Mouse (Mus musculus) common myeloid progenitor, adult 5-6 weeks (primary cell): ENCODE results near the gene Nr5a1. TPM values are rescaled to one million over a fixed set of nuclear protein-coding genes. Genes with fewer than 3 reads are reported as not detected.
A peak's percentile ranks its signal among the peaks of the same experiment; 100 is the strongest.

Experiments used
- ATAC-seq: replicated peaks from 2 replicates; pipeline ENCODE4 v1.8.0; 2016; ENCODE audit warnings: low read depth, mild to moderate bottlenecking, moderate TSS enrichment, inconsistent platforms; ENCODE audit not compliant: poor library complexity, severe bottlenecking
- total RNA-seq: library from RNA; stranded (forward); fragments of 200-1000, 187-1606 nt; gene quantifications from 2 replicates; pipeline ENCODE4 v1.2.3, GENCODE M21; 2017

Gene Nr5a1
- total RNA-seq, 1 experiment from 2014 or later, result not detected

DNA sequence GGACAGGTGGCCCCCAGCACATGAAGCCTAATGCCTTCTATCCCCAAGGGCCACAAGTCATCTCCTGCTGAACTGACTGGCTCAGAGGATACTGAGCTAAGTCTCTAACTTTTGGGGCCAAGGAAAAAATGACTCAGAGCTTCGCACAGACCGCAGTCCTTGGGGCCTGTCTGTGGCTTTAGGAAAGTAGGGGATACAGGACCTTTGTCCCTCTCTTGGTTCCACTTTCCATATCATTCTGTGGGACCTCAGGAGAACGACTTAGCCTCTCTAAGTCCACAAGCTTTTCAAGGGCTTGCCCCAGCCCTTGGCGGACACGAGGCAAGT, 61.1 kb downstream of the Nr5a1 start:
- ATAC-seq, result no peak

GRCm38 (mm10) chr2:38652565-38653292, 61.6 kb downstream of the Nr5a1 start:
- no peak for ATAC-seq

DNA sequence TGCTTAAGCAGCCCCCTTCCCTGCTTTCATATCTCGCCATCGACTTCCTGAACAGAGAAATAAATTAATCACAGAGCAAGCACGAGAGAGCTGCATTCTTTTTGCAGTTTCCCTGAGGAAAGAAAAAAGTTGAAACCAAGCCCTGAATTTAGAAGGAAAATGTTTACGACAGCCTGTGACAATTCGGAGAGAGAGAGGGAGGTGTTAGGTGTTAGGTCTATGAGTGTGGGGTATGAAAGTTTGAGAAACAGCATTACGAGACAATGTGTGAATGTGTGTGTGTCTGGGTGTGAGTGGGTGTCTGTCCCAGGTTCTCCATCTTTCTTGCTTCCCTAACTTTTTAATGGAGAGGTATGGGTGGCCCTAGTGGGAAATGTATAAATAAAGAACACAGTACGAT, 62.2 kb downstream of the Nr5a1 start:
- ATAC-seq, result no peak

- no peak for ATAC-seq
Observed at GRCm38 (mm10) chr2:38650340-38650739, 64.0 kb downstream of the Nr5a1 start.

GRCm38 (mm10) chr2:38647661-38648060, 66.7 kb downstream of the Nr5a1 start:
- no peak for ATAC-seq

- ATAC-seq, result no peak
Observed at GRCm38 (mm10) chr2:38647201-38647606, 67.1 kb downstream of the Nr5a1 start.

GRCm38 (mm10) chr2:38645936-38646335, 68.4 kb downstream of the Nr5a1 start:
- ATAC-seq, result peak; percentile 77

DNA sequence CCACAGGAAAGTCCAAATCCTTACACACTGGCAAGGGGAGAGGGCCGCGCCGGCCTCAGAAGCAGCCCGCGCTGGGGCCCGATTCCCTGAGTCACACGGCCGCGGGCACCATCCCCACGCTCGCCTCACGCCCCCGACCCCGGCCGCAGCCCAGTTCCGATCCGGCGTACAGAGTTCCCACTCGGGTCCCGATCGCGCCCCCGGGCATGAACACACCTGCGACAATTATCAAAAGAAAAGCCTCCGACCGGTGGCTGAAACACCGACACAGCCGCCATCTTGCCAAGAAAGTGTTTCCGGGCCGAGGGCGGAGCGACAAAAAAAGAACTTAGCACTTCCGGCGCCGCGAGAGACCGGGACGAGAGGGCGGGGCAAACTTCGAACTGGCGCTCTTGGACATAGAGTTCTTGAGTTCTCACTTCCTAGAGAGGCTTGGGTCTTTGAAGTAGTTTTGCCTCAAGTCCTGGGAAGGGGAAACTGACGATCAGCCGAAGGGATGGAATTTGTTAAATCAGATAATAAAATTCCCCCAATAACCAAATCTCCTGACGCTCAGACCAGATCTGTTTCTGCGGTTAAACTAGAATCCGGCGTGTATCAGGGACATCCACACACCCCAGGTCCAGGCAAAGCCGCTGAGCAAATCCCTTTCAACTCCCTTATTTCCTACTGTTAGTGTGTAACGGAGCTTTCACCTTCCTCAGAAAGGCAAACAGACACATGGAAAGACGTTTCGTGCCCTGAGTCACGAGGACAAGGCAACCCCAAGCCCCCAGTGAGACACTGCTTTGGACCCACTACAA, 70.5 kb downstream of the Nr5a1 start, which contains the start of gene Psmb7:
TSS of gene Psmb7 (minus strand) at position 463 of the 803 bp plus-strand sequence.
- peak; percentile 95 for ATAC-seq

Other genes starting within 250 kb of the Nr5a1 start
- gene Nek6, start 202.9 kb downstream of the Nr5a1 start, total RNA-seq, result 5.4 and 7.2 TPM in 2 replicates
- 199 and 247 TPM in 2 replicates for gene Psmb7, start 70.5 kb downstream of the Nr5a1 start, total RNA-seq
- gene Nr6a1, start 213.1 kb upstream of the Nr5a1 start, total RNA-seq, result 1.7 and 5.7 TPM in 2 replicates
- gene Olfml2a, start 217.4 kb upstream of the Nr5a1 start, total RNA-seq, result not detected in 2 replicates